Mouse (Mus musculus): ENCODE data around the gene Polr2j. TPM values are rescaled to one million over a fixed set of nuclear protein-coding genes. Genes with fewer than 3 reads are reported as not detected.
"Not testable (repeated sequence)": the region's sequence is repeated elsewhere in the genome, so short reads cannot be mapped to it uniquely, and the experiment has no call there.

The Polr2j gene
- total RNA-seq, 4 experiments from 2014 or later = 63.7 to 80.3 (median 70.5) TPM

DNA sequence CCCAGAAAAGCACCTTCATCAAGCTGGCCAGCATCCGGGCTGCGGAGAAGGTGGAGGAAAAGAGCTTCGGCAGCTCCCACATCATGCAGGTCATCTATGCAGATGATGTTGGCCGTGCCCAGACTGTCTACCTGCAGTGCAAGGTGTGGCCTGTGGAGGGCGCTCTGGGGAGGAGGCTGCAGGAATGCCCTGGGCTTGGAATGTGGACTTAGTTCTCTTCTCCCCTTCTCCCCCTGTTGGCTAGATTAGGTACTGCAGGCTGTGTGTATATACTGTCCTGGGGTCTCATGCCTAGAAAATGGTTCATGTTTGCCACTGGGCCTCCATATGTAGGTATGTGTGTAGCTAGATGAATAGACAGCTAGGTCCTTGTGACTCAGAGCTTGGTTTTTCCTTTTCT lies 11.9 kb upstream of the Polr2j start:
- DNase-seq (ENCODE audit: low spot score in 2 of 2) = no peak

DNA sequence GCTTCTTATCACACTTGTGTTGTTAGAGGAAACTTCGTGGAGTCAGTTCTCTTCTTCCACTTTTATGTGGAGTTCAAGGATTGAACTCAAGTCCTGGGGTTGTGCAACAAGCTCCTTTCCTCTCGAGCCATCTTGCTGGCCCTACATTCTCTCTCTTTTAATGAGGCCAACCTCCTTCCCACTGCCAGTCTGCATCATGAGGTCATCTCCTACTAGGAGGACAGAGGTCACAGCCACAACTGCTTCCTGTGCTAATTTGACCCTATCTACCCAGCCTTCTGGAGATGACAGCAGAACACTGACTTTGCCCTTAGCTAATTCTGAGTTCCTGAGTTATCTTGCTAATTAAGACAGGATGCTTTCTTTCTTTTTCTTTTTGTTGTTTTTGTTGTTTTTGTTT lies 7.9 kb upstream of the Polr2j start:
- no peak for DNase-seq (ENCODE audit: low spot score in 2 of 2)

DNA sequence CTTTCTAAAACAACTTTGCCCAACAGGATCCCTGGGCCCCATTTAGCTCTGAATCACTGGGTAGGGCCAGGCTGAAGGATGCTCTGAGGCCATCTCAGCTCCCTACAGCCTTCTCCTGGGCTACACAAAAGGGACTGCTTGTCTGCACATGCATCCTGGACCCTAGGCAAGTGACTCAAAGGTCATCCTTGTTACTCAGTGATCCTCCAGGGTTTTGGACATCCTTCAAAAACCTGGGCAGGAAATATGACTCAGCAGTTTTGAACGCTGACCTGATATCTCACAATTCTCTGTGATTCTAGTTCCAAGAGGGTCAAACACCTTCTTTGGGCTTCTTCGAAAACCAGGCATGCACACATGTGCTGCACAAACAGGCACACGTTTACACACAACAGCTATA lies 7.4 kb upstream of the Polr2j start:
- DNase-seq (ENCODE audit: low spot score in 2 of 2) = no peak

DNA sequence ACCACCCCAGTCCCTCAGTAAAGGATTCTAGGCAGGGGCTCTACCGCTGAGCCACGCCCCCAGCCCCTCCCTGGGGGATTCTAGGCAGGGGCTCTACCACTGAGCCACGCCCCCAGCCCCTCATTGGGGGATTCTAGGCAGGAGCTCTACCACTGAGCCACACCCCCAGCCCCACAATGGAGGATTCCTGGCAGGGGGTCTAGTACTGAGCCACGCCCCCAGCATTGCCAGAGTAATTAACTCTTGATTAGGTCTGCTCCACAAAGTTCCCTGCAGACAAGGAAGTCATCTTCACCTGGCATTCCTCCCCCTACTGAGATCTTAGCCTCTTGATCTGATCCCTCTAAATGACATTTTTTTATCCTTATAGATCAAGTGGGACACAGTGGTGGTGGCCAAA lies 2.9 kb upstream of the Polr2j start:
- DNase-seq (ENCODE audit: low spot score in 2 of 2) = not testable (repeated sequence)

DNA sequence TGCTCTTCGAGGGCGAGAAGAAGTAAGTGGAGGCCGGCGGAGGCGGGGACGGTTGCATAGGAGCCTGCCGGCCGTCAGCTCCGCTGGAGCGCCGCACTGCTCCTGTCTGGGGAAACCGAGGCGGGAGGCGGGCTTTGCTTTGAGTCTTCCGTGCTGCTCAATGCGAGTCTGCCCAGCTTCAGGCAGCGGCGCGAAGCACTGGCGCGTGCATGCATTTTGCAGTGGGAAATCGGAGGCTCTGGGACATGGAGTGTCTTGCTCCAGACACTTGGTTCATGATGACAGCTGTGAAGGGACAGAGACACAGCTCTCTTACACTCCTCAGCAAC lies 317 bp downstream of the Polr2j start:
- DNase-seq (ENCODE audit: low spot score in 2 of 2) = no peak

DNA sequence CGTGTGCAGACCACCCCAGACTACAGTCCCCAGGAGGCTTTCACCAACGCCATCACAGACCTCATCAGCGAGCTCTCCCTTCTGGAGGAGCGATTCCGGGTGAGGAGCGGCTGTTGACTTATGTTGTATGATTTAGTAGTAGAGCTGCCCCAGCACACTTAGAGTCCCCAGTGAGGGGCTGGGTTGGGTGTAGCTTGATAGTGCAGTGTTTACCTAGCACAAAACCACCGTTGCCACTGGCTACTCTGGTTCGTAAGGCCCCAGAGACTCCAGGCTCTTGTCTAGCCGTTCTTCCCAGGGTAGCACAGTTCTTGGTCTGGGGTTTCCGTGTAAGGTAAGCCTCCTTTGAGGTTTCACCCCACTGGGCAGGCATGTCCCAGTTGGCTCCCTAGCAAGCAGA lies 5.7 kb downstream of the Polr2j start:
- DNase-seq (ENCODE audit: low spot score in 2 of 2) = no peak

DNA sequence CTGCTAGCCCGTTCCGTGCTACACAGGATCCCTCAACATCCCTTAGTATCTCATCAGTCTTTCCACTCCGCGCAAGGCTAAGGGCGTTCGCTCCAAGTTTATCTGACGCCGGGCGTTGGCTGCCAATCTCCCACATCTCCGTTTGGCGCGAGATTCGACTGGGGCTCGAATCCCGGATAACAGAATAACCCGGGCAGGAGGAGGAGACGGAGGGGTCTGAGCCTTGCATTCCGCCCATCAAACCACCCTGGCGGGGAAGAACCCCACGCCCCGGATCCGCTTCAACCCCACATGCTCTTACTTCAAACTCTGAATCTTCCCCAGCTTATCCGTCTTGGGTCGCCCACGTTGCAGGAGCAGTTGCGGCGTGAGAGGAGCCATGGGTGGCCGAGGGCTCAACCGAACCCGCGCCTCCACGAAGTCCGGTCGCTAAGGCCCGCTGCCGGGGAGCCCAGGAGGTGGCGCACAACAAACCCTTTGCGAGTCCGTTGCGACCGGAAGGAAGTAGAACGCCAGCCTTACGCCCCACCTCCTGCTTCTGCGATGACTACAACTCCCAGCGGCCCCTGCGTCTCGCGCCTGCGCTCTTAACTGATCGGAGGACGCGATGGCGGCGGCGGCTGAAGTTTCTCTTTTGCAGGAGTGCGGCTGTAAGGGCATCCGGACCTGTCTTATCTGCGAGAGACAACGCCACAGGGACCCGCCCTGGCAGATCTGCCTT lies 19.3 kb downstream of the Polr2j start, which contains the start of the genes Lrwd1 and Alkbh4:
Gene Lrwd1, minus strand, starts transcription at position 504 of the 721 bp plus-strand sequence.
Gene Alkbh4, plus strand, starts transcription at position 576 of the 721 bp plus-strand sequence.
- DNase-seq (ENCODE audit: low spot score in 2 of 2) = peak; percentile 93 to 96

DNA sequence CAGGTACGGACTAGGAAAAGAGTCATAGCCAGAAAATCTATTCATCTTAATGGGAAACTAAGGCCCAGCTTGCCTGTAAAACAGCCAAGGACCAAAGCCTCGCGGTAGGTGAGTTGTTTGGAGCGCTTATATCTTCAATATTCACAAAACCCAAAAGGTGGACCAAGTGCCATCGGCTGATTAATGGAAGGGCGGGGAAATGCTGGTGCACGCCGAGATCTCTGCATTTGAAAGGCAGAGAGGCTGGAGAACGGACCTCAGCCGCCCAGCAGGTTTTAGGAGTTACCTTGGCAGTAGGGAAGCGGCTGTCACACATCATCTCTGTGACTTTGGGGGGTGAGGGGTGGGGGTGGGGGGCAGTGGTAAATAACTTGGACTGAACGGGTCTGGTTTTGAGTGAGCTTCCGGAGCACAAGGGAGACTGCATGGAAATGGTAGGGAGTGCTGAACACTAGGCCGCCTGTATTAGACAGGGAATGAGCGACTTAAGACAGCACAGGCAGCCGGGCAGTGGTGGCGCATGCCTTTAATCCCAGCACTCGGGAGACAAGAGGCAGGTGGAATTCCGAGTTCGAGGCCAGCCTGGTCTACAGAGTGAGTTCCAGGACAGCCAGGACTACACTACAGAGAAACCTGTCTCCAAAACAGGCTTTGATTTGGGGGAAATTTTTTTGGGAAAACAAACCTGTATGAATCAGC lies 20.0 kb downstream of the Polr2j start:
- no peak for DNase-seq (ENCODE audit: low spot score in 2 of 2)

DNA sequence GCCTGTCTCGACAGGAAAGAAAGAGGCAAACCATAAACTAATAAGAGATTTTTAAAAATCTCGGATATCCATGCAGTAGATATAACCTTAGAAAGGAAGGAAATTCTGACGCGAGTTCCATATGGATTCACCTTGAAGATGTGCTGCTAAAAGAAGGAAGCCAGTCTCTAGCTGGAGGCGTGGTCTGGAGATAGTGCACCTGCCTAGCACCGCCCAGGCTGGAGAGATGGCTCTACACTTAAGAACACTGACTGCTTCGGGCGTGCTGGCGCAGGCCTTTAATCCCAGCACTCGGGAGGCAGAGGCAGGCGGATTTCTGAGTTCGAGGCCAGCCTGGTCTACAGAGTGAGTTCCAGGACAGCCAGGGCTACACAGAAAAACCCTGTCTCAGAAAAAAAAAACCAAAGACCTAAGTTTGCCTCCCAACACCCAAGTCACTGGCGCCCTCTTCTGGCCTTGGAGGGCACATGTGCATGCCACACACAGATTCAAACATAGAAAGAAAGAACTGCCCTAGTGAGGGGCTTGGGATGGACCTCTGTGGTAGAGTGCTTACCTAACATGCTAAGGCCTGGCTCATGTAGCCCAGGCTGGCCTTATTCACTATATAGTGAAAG lies 21.3 kb downstream of the Polr2j start:
- no peak for DNase-seq (ENCODE audit: low spot score in 2 of 2)

DNA sequence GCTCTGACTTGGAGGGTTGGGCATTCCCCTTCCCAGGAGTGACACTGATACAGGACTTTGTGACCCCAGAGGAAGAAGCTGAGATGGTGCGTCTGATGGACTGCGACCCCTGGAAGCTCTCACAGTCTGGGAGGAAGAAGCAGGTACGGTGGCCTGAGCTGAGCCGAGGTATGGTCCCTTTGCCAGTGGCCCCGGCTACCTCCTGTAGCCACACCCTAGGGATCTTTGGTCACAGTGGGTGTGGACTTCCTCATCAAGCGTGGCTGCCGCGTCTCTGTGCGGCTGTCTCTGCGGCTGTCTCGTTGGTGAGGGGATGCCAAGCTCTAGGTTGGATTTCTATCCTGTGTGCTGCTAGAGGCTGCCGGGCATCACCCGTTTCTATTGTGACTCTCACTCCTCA lies 23.0 kb downstream of the Polr2j start:
- DNase-seq (ENCODE audit: low spot score in 2 of 2) = no peak

DNA sequence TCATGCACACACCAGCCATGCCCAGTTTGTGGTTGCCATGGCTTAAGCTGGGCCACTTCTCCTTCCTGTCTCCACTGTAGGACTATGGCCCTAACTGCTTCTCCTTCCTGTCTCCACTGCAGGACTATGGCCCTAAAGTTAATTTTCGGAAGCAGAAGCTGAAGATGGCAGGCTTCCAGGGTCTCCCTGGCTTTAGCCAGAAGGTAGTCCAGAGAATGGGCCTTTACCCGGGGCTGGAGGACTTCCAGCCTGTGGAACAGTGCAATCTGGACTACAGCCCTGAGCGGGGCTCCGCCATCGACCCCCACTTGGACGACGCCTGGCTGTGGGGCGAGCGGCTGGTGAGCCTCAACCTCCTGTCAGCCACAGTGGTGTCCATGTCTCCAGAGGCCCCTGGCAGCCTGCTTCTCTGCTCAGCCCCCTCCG lies 23.6 kb downstream of the Polr2j start:
- DNase-seq (ENCODE audit: low spot score in 2 of 2) = no peak

DNA sequence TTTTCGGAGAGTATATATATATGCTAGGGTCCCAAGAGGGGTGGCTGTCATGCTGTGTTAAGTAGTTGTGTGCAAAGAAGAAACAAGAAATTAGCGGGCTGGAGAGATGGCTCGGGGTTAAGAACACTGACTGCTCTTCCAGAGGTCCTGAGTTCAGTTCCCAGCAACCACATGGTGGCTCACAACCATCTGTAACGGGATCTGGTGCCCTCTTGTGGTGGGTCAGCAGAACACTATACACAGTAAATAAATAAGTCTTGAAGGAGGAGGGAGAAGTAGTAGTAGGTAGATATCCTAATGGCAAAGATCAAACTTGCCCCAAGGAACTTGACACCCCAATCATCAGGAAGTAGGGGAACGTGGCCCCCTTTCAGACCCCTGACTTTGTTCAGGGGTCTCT lies 26.3 kb downstream of the Polr2j start:
- no peak for DNase-seq (ENCODE audit: low spot score in 2 of 2)

DNA sequence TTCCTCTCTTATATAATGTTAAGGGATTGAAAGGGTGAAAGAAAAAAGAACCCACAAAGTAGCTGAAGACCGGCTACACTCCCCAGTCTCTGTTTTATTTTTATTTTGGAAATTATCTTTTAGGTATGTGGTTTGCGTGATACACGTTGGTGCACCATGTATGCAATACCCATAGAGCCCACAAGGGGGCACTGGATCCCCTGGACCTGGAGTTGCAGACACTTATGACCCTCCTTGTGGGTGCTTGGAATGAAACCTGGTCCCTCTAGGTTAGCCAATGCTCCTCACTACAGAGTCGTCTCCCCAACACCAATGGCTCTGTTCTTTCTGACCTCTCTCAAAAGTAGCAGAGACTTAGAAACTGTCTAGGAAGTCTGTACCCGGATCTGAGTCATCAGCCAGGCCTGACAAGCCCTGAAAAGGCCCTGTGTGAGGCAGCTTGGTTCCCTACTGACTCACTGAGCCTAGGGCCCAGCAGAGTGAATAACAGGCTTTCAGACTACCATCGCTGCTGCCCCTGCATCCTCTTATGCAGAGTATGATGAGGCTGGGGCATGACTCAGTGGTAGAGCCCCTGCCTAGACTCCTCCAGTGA lies 26.8 kb downstream of the Polr2j start:
- DNase-seq (ENCODE audit: low spot score in 2 of 2) = no peak

DNA sequence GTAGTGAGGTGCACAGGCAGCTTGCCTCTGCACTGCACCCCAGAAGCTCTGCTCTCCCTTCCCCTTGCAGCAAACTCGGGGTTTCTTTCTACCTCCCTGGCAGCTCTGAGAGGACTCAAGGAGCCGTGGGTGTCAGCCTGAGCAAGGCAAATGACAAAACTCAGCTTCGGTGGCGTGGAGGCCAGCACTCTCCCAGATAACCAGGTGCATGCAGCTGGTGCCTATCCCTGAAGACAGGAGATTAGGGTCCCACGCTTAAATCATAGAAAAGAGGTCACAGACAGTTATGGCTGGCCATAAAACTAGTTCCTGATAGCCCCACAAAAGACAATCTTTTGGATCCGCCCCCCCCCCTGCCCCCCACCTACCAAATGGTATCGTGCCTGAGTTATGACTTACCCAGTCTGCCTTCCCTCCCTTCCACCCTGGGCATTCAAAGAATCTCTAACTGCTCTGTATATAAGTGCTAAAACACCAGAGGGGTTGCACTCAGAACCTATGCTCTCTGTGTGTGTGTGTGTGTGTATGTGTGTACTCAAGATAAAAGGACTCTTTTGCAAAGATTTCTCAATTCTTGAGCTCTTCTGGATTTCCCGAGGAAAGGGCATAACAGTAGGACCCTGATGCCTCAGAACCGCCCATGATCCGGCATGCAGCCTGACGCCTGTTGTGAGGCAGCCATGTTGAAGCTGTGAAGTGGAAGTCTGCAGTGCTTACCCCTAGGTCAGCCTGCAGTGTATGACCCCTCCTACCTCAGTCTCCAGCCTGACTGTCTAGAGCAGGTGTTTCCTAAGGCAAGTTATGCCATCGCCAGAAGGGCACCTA lies 28.4 kb downstream of the Polr2j start:
- no peak for DNase-seq (ENCODE audit: low spot score in 2 of 2)

DNA sequence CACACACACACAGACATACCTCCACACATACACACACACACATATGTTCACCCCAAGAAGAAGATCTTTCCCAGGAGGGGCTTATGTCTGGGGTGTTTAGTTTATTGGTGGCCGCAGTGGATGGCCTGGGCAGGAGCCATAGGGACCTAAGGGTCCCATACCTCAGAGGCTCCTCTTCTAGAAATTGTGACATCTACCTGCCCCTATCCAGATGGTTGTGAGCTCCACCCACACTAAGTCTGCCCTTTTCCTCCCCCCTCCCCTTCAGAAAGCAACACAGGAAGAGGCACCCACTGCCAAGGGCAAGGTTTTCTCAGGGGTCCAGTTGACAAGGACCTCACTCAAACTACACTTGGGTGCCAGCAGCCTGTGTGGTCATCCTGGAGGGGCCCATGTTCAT lies 30.5 kb downstream of the Polr2j start:
- no peak for DNase-seq (ENCODE audit: low spot score in 2 of 2)

DNA sequence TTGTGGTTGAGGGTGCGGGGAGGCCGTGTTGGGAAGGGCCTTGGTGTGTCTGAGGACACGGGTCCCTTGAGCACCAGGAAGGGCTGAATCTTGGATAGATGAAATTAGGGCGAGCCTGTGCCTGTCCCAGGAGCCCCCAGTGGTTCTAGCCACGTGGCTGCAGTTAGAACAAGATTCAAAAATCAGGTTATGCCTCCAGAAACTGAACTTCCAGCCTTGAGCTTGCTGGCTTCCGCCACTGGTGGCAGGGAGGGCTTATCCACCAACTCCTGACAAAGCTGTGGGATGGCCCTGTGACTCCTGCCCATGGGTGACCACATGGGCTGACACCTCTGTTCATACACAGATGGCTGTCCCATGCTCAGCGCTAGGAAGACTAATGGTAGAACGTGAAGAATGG lies 31.3 kb downstream of the Polr2j start:
- no peak for DNase-seq (ENCODE audit: low spot score in 2 of 2)

DNA sequence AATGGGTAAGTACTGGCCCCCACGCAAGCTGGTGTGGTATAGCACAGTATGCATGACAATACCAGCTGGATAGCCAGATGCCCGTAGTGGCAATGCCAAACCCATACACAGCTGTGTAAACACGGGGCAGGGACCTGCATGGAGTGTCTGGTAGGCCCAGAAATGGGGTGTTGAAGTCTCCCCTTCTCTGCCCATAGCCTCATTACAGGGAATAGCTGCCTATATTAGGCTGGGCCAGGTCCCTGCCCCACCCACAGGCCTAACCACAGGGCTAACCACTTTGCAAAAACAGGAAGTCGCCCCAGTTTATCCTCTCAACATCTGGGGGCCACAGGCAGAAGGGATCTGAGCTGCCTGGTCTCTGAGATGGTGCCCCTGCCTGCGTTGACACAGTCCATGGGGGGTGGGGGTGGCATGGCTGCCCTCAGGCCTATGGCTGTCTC lies 32.7 kb downstream of the Polr2j start:
- DNase-seq (ENCODE audit: low spot score in 2 of 2) = not testable (repeated sequence)

DNA sequence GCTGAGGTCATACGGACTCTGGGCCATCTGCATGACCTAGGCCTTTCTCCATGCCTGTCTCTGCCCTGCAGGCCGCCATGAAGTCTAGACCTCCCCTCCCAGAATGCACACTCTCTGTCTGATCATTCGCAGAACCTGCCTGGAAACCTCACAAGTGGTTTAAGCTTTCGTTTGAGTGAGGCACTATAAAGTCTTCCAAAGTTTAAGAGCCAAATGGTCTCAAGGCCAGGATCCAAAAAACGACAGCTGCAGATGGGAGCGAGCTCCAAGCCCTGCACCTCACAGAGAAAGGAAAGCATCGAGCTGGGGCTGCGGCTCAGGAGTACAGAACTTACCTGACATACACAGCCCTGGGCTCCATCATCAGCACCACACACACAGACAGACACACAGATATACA lies 35.9 kb downstream of the Polr2j start:
- DNase-seq (ENCODE audit: low spot score in 2 of 2) = no peak

DNA sequence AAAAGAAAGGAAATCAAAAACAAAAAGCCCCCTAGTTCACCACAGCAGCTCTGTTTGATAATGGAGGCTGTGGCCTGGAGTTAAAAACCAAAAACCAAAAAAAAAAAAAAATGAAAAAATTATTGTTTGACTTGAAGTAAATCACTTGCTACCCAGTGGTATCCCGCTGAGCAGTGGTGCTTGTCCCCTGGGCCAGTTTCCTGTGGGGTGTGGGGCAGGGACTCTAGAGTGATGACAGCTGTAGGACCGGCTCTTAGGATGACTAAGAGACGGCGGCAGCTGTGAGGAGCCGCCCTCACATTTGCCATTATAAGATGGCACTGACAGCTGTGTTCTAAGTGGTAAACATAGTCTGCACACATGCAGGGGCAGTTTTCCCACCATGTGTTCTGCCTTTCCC lies 39.0 kb downstream of the Polr2j start:
- DNase-seq (ENCODE audit: low spot score in 2 of 2) = no peak

DNA sequence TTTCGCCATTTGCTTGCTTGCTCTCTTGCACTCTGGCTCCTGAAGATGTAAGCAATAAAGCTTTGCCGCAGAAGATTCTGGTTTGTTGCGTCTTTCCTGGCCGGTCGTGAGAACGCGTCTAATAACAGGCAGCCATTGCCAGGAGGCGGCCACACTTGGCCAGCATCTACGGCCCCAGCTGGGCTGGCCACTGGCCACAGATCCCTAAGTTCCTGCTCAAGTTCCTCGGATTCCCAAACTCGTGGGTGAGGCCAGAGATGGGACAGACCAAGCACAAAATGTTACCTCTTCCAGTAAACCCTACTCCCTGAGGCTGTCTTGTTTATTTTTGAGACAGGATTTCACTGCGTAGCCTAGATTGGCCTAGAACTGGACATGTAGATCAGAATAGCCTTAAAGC lies 43.7 kb downstream of the Polr2j start:
- DNase-seq (ENCODE audit: low spot score in 2 of 2) = not testable (repeated sequence)

DNA sequence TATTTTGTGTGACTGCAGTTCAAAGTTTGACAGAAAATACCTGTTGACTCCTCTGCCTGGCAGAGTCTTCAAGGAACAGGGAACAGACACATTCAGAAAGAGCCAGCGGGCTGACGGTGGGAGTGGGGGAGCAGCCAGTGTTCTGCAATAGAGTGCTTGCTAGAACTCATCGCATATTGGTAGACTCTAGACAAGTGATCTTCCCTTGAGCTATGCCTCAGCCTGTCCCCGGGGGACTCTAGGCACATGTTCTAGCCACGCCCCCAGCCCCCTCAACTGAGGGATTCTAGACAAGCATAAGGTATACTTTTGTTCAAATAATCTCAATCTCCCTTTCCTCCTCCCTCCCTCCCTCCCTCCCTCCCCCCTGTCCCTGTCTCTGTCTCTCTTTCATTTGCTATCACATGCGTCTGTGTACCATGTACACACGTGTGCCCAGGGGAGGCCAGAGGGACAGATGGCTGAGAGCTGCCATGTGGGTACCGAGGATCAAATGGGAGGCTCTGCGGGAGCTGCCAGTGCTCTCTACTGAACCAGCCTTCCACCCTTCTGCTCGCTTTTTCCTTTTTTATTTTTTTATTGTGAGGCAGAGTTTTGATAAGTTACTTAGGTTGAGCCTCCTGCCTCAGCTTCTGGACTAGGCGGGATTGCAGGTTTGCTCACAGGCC lies 47.5 kb downstream of the Polr2j start:
- peak in 1 of 2 experiments; percentile 50 for DNase-seq (ENCODE audit: low spot score in 2 of 2)

Measured in layer of hippocampus, adult 8-10 months (tissue).